Mouse (Mus musculus) CH12.LX (cell line): ENCODE results near the gene Gm20388. TPM values are rescaled to one million over a fixed set of nuclear protein-coding genes. Genes with fewer than 3 reads are reported as not detected.

Experiments
- DNase-seq: peaks from one replicate; pipeline ENCODE4 v3.0.0-alpha.2; 2013; ENCODE audit errors: extremely low read depth
- H3K27ac ChIP-seq: 2 replicates; pipeline ENCODE4 v1.5.1; 2012; ENCODE audit warnings: low read depth, mild to moderate bottlenecking, control low read depth, moderate library complexity; ENCODE audit not compliant: insufficient read depth
- H3K27me3 ChIP-seq: replicated peaks from 2 replicates; pipeline ENCODE3; 2012; ENCODE audit warnings: inconsistent platforms
- H3K36me3 ChIP-seq, 2 experiments: replicated peaks in 1 of 2; 2 replicates each; pipeline versions ENCODE3 to v1.6.1; 2012; ENCODE audit warnings: inconsistent platforms in 1 of 2, low read length in 1 of 2, mild to moderate bottlenecking in 1 of 2, mixed read lengths in 1 of 2, moderate library complexity in 1 of 2; ENCODE audit not compliant: control insufficient read depth in 1 of 2, insufficient read depth in 1 of 2
- H3K4me1 ChIP-seq, 2 experiments: 2 replicates each; pipeline ENCODE4 v1.6.1; 2012; ENCODE audit warnings: inconsistent platforms in 1 of 2, moderate library complexity in 1 of 2; ENCODE audit not compliant: insufficient read depth in 2 of 2, control insufficient read depth in 1 of 2
- H3K4me2 ChIP-seq: 2 replicates; pipeline ENCODE4 v1.6.1; 2012; ENCODE audit warnings: low read depth, mild to moderate bottlenecking, control low read depth; ENCODE audit not compliant: poor library complexity, insufficient read depth, severe bottlenecking
- H3K4me3 ChIP-seq, 3 experiments: fragments of 150-350 bp in 1 of 3; sonication (generic) in 1 of 3; replicated peaks in 1 of 3; 2 replicates each; pipeline versions ENCODE3 to v1.5.1; 2011 to 2012; ENCODE audit warnings: low read depth in 2 of 3, low read length in 2 of 3, mild to moderate bottlenecking in 2 of 3, moderate library complexity in 2 of 3, control low read depth in 1 of 3, improper control_type of control experiment in 1 of 3, inconsistent platforms in 1 of 3, mixed read lengths in 1 of 3; ENCODE audit not compliant: poor library complexity in 1 of 3
- H3K79me2 ChIP-seq: replicated peaks from 2 replicates; pipeline ENCODE4 v1.6.1; 2012; ENCODE audit warnings: mild to moderate bottlenecking, moderate library complexity; ENCODE audit not compliant: control insufficient read depth, poor library complexity, insufficient read depth, severe bottlenecking; ENCODE audit errors: extremely low read depth
- H3K9ac ChIP-seq: 2 replicates; pipeline ENCODE4 v1.6.1; 2012; ENCODE audit warnings: low read depth, mild to moderate bottlenecking, control low read depth, moderate library complexity; ENCODE audit not compliant: insufficient read depth
- H3K9me3 ChIP-seq: replicated peaks from 2 replicates; pipeline ENCODE3; 2012; ENCODE audit warnings: low read length, inconsistent platforms, mixed read lengths
- EP300 ChIP-seq: IDR thresholded peaks from 2 replicates; pipeline ENCODE4 v1.6.1; 2011; ENCODE audit warnings: low read length, improper control_type of control experiment
- ETS1 ChIP-seq: conservative IDR thresholded peaks from 2 replicates; pipeline ENCODE4 v1.6.1; 2012; ENCODE audit warnings: low read depth, mild to moderate bottlenecking, inconsistent platforms, low read length, improper control_type of control experiment, moderate library complexity
- HCFC1 ChIP-seq: IDR thresholded peaks from 2 replicates; pipeline ENCODE4 v1.6.1; 2012; ENCODE audit warnings: low read depth, mild to moderate bottlenecking, inconsistent platforms, low read length, improper control_type of control experiment
- JUN ChIP-seq: IDR thresholded peaks from 2 replicates; pipeline ENCODE4 v1.6.1; 2011; ENCODE audit warnings: low read depth, mild to moderate bottlenecking, low read length, improper control_type of control experiment, moderate library complexity; ENCODE audit not compliant: insufficient read depth
- MAX ChIP-seq: IDR thresholded peaks from 2 replicates; pipeline ENCODE4 v1.6.1; 2011; ENCODE audit warnings: low read length, improper control_type of control experiment
- NRF1 ChIP-seq: IDR thresholded peaks from 2 replicates; pipeline ENCODE4 v1.6.1; 2014; ENCODE audit warnings: low read depth, mild to moderate bottlenecking, inconsistent platforms, low read length, improper control_type of control experiment, moderate library complexity
- POLR2A ChIP-seq: IDR thresholded peaks from 2 replicates; pipeline ENCODE4 v1.6.1; 2011; ENCODE audit warnings: low read depth, mild to moderate bottlenecking, improper control_type of control experiment, low read length
- TCF12 ChIP-seq: IDR thresholded peaks from 2 replicates; pipeline ENCODE4 v1.6.1; 2014; ENCODE audit warnings: low read depth, mild to moderate bottlenecking, inconsistent platforms, low read length, improper control_type of control experiment
- UBTF ChIP-seq: IDR thresholded peaks from 2 replicates; pipeline ENCODE4 v1.6.1; 2012; ENCODE audit warnings: low read depth, mild to moderate bottlenecking, inconsistent platforms, low read length, improper control_type of control experiment, moderate library complexity
- ZNF384 ChIP-seq: IDR thresholded peaks from 2 replicates; pipeline ENCODE4 v1.6.1; 2012; ENCODE audit warnings: low read depth, low read length, improper control_type of control experiment, inconsistent platforms
- dilution Hi-C: fragments of 300-500 bp; cut with MboI; formaldehyde crosslinking; loops from 2 replicates; pipeline ENCODE4 v1.14.3; 2020; ENCODE audit warnings: low sequenced_read_pairs; ENCODE audit not compliant: extremely low pct_unique_long_range_greater_than_20kb, extremely low pct_ligation_motif_present
- in situ Hi-C: fragments of 300-500 bp; cut with MboI; formaldehyde crosslinking; loops from 3 replicates; pipeline ENCODE4 v1.14.3; 2019; ENCODE audit warnings: low sequenced_read_pairs, low pct_ligation_motif_present, low pct_unique_long_range_greater_than_20kb, mixed read lengths
- polyA plus RNA-seq: library from polyadenylated mRNA; unstranded; fragments of >175 nt; gene quantifications from 2 replicates; pipeline ENCODE4 v1.2.1, GENCODE M21; 2012; ENCODE audit warnings: low read depth; ENCODE audit not compliant: insufficient read length
- total RNA-seq, 2 experiments: library from RNA; depleted of rRNA; stranded (reverse); fragments of 300-350 nt in 1 of 2; fragments of >200 nt in 1 of 2; gene quantifications; 2 replicates each; pipeline ENCODE4 v1.2.3; 2012 to 2014

The Gm20388 gene
- total and polyA plus RNA-seq, 3 experiments = 14.8 to 26.3 (median 22.2) TPM

- in situ Hi-C loops (no loop called here), dilution Hi-C loops (no loop called here)
- Histone ChIP-seq H3K4me3 (no peak overlapping the region), H3K4me2 (no peak overlapping the region), H3K27ac (no peak overlapping the region), H3K79me2 (no peaks in the 10 kb centered on the region), H3K4me1 (no peaks in the 10 kb centered on the region), H3K36me3 (no peaks in the 10 kb centered on the region), H3K9me3 (peaks cover 7% of the 10 kb centered on the region), H3K27me3 (peaks cover 42% of the 10 kb centered on the region), H3K9ac (no peak overlapping the region)
- no peak for DNase-seq
- TF ChIP-seq ZNF384 (no peak), UBTF (no peak), NRF1 (no peak), ETS1 (no peak), EP300 (no peak), HCFC1 (no peak), JUN (no peak), TCF12 (no peak)
- TF ChIP-seq, all 38 proteins: peak for 0
Measured at GRCm38 (mm10) chr8:120192118-120192517, 281.5 kb downstream of the Gm20388 start.

GRCm38 (mm10) chr8:120201351-120201750 is 290.7 kb downstream of the Gm20388 start:
- Histone ChIP-seq H3K4me1 (peaks cover 0 to 5% of the 10 kb centered on the region in 2 experiments; a peak in 1 of 4 replicates), H3K36me3 (no peaks in the 10 kb centered on the region), H3K4me3 (no peak overlapping the region), H3K9me3 (peaks cover 9% of the 10 kb centered on the region), H3K9ac (no peak overlapping the region), H3K79me2 (no peaks in the 10 kb centered on the region), H3K27ac (no peak overlapping the region), H3K27me3 (peaks cover 20% of the 10 kb centered on the region), H3K4me2 (no peak overlapping the region)
- no peak for TF ChIP-seq JUN
- no peak for TF ChIP-seq POLR2A
- in situ Hi-C loops (no loop called here), dilution Hi-C loops (no loop called here)
- DNase-seq = no peak

GRCm38 (mm10) chr8:120202546-120202945 is 291.9 kb downstream of the Gm20388 start:
- Histone ChIP-seq H3K4me3 (no peak overlapping the region), H3K27ac (no peak overlapping the region), H3K4me2 (no peak overlapping the region), H3K9ac (no peak overlapping the region), H3K27me3 (peaks cover 20% of the 10 kb centered on the region), H3K4me1 (peaks cover 0 to 5% of the 10 kb centered on the region in 2 experiments; a peak in 1 of 4 replicates), H3K79me2 (no peaks in the 10 kb centered on the region), H3K36me3 (no peaks in the 10 kb centered on the region), H3K9me3 (peaks cover 9% of the 10 kb centered on the region)
- DNase-seq = no peak
- dilution Hi-C loops (no loop called here), in situ Hi-C loops (no loop called here)
- TF ChIP-seq MAX = no peak
